Mouse (Mus musculus) c-Kit-negative CD71-positive TER-119-positive erythroid progenitor cells, embryonic 14.5 days (primary cell): ENCODE measurements at regions not wholly inside any gene's neighbourhood (a gene's known extent, or its start where the extent isn't known, plus 50 kb on each side); places are given as distances from the start of the nearest gene placed in this dataset.

Experiments used
- DNase-seq: peaks from one replicate; pipeline ENCODE4 v3.0.0-alpha.2; 2013; ENCODE audit warnings: low read depth, low spot score

DNA sequence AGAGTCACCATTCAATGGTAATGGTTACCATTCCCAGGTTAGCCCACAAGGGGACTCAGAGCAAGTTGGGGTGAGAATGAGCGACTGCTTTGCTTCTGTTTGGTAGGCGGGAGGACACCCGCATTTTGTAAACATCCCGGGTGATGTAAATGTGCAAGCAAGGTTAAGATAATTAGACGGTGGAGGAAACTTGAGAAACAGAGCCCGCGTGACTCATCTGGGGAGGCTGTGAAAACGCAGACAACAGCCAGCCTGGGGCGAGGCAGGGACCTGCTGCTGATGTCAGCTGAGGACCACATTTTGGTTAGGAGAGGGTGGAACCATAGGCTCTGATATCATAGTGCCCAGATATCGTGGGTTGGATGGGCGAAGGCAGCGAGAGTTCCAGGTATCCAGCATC lies 52.6 kb upstream of the Zbtb40 start:
- no peak for DNase-seq

DNA sequence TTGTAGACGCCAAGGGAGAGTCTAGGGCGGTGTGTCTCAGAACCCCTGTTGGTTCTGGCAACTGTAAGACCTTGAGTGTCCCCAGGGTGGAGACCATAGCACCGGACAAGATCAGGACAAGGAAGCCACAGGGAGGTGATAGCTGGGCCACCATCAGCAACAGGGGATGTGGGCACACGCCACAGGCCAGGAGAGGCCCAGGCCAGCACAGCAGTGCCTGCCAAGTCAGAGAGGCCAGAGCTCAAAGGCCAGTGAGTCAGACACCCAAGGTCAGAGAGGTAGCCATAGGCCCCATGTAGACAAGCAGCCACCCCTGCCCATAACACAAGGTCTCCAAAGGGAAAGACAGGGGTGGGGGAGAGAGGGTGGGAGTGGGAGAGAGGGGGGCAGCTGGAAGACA lies 52.2 kb upstream of the Zbtb40 start:
- no peak for DNase-seq
